Mouse (Mus musculus) lung, postnatal 0 days (tissue): ENCODE measurements around the gene Ppp1r9a.

Experiments
- CTCF ChIP-seq: IDR thresholded peaks from 2 replicates; pipeline ENCODE4 v1.5.1; 2016; ENCODE audit warnings: antibody characterized with exemption, mild to moderate bottlenecking
- EP300 ChIP-seq: IDR thresholded peaks from 2 replicates; pipeline ENCODE4 v1.6.1; 2016; ENCODE audit warnings: antibody characterized with exemption, mild to moderate bottlenecking, control low read depth

DNA sequence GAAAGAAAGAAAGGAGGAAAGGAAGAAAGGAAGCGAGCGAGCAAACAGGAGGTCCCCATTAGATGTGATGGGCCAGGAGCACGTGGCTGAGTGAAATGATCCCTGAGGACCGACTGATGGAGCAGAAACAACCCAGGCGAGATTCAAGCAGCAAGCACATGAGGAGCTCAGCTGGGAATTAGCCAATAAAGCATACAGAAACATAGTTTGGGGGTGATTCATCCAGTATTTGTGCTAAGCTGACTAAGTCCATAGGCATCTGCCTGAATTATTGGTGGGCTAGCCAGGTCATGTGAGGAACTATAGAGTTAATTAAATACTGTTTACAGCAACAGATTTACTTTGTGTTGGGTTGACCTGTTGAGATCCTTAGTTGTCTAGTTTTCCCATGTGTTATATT, 277.9 kb downstream of the Ppp1r9a start:
- TF ChIP-seq CTCF (no peak), EP300 (no peak)
